Mouse (Mus musculus) brown adipose tissue, adult 24 weeks (tissue): ENCODE results near the gene Enox1. TPM values are rescaled to one million over a fixed set of nuclear protein-coding genes. Genes with fewer than 3 reads are reported as not detected.
A peak's percentile ranks its signal among the peaks of the same experiment; 100 is the strongest.
"Not testable (repeated sequence)": the region's sequence is repeated elsewhere in the genome, so short reads cannot be mapped to it uniquely, and the experiment has no call there.

Experiments used
- H3K27ac ChIP-seq: fragments of 200-500 bp; replicated peaks from 2 replicates; pipeline ENCODE4 v1.5.1; 2012; ENCODE audit warnings: low read depth, mild to moderate bottlenecking, low read length
- H3K4me1 ChIP-seq: fragments of 200-500 bp; 2 replicates; pipeline ENCODE4 v1.6.1; 2012; ENCODE audit warnings: low read length, mixed read lengths; ENCODE audit not compliant: control insufficient read depth, insufficient read depth, insufficient read length
- H3K4me3 ChIP-seq: fragments of 200-500 bp; 2 replicates; pipeline ENCODE4 v1.5.1; 2012; ENCODE audit warnings: low read depth, mild to moderate bottlenecking, low read length, moderate library complexity; ENCODE audit not compliant: insufficient read depth
- polyA plus RNA-seq: library from polyadenylated mRNA; stranded (reverse); fragments of >200 nt; gene quantifications from 2 replicates; pipeline ENCODE4 v1.2.4, GENCODE M21; 2012; ENCODE audit not compliant: missing spikeins, insufficient read depth, insufficient read length

Gene Enox1
- polyA plus RNA-seq, result 0.71 and 0.88 TPM in 2 replicates

DNA sequence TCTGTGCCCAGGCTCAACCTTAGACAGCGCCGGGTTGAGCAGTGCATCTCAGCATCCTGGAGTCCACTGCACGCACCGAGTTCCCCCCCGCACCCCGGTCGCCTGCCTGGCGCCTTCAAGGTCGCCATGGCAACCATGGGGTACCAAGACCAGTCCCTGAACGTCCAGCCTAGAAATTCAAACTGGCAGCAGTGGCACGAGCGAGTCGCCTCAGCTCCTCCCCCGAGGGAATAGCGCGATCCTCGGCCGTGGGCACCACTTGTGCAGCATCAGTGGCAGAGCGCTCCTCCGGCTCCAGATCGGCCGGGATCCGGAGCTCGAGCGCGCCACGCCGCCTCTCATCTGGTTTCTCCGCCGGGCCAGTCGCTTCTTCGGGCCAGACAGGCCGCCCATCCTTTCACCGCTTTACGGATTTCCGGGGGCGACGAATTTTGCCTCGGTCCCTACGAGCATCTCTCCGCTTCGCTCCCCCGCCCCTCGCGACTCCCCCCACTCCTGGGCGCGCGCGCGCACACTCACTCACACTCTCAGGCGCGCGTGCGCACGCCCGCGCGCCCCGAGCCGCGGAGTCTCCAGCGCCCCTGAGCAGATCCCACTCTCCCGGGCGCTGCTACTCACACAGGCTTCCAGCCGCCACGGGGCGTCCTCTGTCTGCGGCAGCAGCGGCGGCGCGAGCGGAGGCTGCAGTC lies at the start of gene Enox1:
Enox1 (plus strand) TSS at position 542 of the 689 bp plus-strand sequence.
- no peaks in the 10 kb centered on the region; the same call in 1 of the 2 replicates for H3K4me1 ChIP-seq
- peak within 1 kb of the TSS; percentile 61 for H3K4me3 ChIP-seq
- H3K27ac ChIP-seq, result no peak within 1 kb of the TSS

DNA sequence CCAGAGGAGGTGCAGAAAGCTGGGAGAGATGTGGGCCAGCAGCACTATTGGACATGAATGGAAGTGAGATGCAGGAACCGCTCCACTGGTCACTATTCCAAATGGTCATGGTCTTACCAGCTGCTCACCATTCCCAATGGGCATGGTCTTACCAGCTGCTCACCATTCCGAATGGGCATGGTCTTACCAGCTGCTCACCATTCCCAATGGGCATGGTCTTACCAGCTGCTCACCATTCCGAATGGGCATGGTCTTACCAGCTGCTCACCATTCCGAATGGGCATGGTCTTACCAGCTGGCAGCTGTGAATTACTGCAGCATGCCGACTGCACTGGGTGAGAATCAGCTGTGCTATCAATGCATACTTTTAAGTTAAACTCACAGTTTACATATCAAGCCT lies 45.9 kb upstream of the Enox1 start:
- H3K27ac ChIP-seq, H3K4me3 ChIP-seq, H3K4me1 ChIP-seq: not testable (repeated sequence)

DNA sequence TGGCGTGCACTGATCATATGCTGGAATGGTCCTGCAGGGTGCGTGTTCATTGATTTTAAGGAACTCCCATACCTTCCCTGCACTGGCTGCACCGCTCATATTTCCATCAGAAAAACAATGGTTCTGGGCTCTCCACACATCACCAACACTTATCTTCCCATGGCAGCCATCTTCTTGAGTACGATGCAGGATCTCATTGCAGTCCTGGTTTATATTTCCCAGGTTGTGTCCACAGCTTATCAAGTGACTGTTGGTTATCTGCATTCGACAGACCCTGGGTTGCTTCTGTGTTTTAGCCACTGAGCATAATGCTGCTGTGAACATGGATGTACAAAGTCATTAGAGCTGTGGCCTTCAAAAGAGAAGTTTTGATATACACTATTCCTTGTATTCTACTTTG lies 26.0 kb upstream of the Enox1 start:
- no peak overlapping the region for H3K4me3 ChIP-seq
- no peaks in the 10 kb centered on the region for H3K4me1 ChIP-seq
- H3K27ac ChIP-seq, result no peak overlapping the region

DNA sequence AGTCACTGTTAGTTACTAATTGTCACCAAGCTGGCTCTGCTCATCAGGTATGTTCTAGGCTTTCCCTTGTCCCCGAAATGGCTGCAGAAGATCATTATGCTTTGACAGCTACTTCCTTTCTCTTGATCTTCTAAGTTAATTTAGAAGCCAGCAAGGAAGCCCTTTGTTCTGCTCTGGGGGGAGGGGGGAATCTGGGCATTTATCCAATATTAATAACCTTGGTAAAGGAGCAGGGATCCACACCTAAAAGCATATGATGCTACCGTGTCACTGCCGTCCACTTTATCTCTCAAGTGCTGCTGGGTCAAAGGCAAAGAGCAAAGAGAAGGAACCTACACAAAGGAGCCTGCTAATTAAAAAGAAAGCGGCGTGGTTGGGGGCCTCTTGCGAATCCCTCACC lies 19.6 kb upstream of the Enox1 start:
- Histone ChIP-seq H3K4me1 (no peaks in the 10 kb centered on the region), H3K27ac (no peak overlapping the region)

DNA sequence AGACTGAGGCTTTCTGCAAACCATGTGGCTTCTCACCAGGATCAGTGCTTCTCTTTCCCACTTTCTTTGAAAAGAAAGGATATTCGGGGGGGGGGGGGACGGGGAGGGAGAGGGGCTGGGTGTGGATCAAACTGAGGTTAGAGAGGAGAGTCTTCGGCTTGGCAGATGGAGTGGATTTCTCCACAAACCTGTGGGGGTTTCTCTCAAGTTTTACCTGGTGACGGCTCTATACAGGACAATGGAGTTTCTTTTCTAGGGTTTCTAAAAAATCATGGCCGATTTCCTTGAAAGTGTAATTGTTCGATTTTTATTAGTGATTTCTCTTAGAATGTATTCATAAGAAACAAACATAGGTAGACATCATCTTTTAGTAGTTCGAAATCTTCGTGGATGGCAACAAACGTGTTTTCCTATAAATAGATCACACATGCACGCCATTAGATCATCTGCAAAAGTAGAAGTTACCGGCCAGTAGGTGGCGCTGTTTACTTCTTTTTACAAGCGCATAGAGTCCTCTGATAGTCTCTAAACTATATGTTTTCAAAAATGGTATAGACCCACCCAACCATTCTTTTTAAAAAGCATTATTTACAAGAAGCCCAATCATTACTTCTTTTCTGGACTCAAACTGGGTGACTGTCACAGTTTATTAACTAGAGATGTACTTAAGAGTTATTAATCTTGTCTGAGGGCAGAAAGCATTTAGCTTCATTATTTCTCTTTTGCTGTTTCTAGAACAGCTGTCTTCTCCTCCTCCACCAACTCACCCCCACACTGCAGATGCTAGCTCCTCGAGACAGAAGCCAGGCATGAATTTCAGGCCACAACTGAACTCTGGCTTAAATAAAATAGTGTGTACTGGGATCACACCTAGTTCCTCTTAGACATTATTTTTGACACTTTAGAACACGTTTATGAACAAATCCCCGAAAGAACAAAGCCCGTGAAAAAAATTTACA lies 15.0 kb upstream of the Enox1 start:
- H3K27ac ChIP-seq, result no peak overlapping the region
- no peak overlapping the region for H3K4me3 ChIP-seq
- H3K4me1 ChIP-seq, result no peaks in the 10 kb centered on the region

More for the DNA sequence above, 19.6 kb upstream of the Enox1 start:
- no peak overlapping the region for H3K4me3 ChIP-seq

DNA sequence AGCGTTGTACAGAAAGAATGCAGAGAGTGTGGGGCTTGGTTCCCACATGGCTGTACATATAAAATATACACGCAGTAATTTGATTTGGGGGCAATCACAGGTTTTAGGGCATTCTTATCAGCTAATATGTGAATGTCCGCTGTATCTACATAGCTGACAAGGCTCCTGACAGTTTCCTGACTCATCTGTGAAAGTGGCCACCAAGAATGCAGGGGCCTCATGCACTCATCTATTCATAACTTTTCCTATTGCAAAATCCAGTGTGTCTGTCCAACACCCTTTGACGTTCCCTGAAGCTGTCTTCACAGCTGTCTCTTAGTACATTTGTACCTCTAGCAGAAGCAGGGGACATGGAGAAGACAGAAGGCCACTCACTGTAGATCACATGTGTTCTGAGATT lies 11.5 kb upstream of the Enox1 start:
- no peak overlapping the region for H3K27ac ChIP-seq
- no peaks in the 10 kb centered on the region for H3K4me1 ChIP-seq
- H3K4me3 ChIP-seq, result no peak overlapping the region

DNA sequence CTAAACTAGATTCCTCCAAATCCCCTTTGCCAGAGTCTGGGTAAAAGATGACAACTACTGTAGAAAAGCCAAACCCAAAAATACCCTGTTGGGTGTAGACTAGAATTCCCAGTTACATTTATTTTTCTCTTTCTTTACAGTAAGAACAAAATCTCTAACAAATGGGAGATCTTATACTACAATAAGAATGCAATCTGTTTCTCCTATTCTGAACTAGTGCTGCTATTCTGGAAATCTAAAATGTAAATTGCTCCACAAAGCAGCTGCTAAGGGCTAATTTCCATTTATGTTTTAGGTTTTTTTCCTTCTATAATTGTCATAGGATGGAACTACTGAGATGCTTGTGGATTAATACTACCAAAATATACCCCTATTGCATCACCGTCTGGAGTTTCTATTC lies 8.9 kb upstream of the Enox1 start:
- Histone ChIP-seq H3K27ac (no peak overlapping the region), H3K4me3 (no peak overlapping the region), H3K4me1 (no peaks in the 10 kb centered on the region)

DNA sequence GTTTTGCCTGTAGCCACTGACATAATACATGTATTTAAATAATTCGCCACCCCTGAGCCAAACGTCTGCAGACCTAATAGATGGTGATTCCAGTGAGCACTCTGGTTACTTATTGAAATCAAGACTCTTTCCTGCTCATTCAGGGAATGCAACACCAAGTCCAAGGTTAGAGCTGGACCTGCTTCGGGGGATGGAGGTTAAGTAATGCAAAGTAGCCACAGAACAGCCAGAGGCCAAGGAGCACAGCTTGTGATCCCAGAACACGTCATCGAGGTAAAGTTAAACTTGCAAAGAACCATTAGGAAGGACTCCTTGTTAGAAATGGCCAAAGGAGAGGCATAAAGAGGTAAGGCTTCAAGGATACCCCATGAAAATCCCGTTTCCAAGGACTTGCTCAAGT lies 6.0 kb upstream of the Enox1 start:
- Histone ChIP-seq H3K4me3 (no peak overlapping the region), H3K27ac (no peak overlapping the region), H3K4me1 (no peaks in the 10 kb centered on the region)

DNA sequence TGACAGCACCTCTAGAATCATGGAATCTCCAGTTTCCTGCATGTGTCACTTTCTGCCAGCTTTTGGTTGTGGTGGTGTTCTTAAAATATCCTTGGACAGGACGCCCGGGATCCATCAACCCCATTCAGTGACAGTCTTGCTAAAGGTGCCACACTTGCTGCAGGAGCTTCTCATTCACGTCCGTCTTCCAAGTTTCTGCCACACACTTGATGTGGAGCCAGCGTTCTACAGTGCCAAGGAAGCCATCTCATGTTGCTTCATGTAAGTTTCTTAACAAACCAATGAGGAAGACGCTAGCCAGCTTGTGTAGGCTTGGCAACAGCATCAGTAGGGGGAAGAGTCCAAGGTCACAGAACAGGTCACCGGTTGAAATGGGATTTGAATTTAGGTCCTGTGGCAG lies 5.1 kb upstream of the Enox1 start:
- Histone ChIP-seq H3K4me3 (no peak overlapping the region), H3K27ac (no peak overlapping the region), H3K4me1 (no peaks in the 10 kb centered on the region; the same call in 1 of the 2 replicates)

DNA sequence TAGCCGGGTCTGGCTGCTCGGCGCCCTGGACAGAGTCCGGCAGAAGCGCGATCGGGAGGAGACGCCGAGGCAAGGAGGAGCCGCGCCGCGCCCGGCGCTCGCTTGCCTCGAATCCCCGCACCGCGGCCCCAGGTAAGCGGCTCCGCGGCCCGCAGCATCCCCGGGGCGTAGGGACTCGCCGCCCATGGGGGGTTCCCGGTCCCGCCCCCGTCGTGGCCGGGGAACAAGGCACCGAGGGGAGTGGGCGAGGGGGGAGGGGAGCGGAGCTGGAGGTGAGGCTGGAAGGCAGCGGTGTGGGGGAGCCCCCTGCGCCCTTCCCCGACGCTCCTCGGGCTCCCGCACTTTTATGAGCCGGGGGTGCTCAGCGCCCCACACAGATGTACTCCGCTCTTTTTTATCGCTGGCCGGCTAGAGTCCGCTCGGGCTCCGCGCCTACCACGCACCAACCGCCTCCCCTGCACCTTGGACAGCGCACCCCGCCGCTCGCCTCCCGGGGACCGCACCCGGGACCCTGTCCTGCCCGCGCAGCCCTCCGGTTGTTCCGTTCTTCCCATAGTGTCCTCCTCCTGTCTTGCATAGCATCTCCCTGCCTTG lies 445 bp downstream of the Enox1 start:
- no peaks in the 10 kb centered on the region; the same call in 1 of the 2 replicates for H3K4me1 ChIP-seq
- H3K4me3 ChIP-seq, result peak overlapping the region; percentile 61
- no peak overlapping the region for H3K27ac ChIP-seq

DNA sequence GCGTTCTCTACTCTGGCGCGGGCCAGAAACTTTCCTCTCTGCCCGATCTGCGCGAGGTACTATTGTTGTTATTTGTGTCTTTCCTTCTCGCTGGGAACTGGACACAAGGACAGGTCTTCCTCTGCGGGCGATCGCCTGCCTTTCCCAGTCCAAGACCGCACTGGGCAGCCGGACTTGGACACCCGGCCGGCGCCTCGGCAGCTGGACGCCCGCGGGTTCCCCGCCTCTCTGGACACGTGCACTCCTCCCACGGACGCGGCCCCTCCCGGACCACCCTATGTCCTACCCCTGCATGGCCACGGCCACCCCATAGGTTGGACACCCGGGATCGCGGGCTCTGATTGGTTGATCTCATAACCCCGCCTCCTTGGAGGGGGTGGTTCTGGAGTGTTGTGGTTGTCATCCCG lies 945 bp downstream of the Enox1 start:
- Histone ChIP-seq H3K4me3 (peak overlapping the region; percentile 61), H3K27ac (no peak overlapping the region), H3K4me1 (no peaks in the 10 kb centered on the region; the same call in 1 of the 2 replicates)

DNA sequence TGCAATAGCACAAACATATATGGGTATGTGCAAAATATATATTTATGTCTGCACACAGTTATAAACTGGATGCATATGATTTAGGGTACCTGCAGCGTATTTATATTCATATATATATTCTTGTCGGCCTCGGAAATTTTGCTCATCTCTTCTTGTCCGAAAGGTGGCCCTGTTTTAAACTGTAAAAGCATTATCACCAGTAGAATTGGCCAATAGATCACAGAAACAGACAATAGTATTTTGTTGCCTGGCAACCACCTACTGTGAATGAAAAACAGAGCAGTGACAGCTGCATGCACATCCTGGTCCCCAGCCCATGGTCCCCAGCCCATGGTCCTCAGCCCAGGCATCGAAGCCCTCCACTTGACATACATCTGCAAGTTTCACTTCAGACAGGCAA lies 2.8 kb downstream of the Enox1 start:
- Histone ChIP-seq H3K27ac (no peak overlapping the region), H3K4me1 (no peaks in the 10 kb centered on the region; the same call in 1 of the 2 replicates), H3K4me3 (no peak overlapping the region)

DNA sequence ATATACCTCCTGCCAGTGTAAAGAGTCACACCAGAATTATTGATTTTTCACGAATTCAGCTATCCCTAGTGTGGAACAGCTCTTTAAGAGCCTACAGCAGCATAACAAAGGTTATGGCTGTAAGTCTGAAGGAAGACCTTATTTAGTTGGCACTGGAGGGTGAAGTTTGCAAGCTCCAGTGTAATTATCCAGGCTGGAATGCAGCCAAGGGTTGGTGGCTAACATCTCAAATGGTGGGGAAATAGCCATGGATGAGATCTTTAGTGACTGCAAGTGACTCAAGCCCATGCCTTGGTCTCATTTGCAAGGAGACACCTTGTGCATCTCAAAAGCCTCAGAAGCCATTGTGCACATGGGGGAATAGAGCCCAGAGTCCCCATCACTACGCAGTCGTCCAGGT lies 5.9 kb downstream of the Enox1 start:
- Histone ChIP-seq H3K4me1 (no peaks in the 10 kb centered on the region), H3K27ac (no peak overlapping the region), H3K4me3 (no peak overlapping the region)

DNA sequence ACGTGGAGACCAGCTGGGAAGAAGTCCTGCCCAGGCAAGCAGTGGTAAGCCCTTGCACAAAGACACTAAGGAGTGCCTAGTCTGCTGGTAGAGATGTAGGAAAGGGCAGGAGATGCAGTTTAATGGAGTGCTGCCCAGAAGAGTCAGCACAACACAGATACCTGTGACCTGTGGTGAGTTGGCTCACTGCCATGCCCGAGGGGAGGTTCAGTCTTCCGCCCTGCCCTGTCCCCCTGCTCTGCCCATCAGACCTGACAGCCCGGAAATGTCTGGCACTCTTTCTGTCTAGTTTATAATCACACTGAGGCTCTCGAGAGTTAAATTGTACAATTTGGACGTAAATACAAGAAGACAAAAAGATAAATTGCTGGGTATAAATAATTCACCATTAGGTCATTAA lies 7.8 kb downstream of the Enox1 start:
- Histone ChIP-seq H3K27ac (no peak overlapping the region), H3K4me3 (no peak overlapping the region), H3K4me1 (no peaks in the 10 kb centered on the region)

DNA sequence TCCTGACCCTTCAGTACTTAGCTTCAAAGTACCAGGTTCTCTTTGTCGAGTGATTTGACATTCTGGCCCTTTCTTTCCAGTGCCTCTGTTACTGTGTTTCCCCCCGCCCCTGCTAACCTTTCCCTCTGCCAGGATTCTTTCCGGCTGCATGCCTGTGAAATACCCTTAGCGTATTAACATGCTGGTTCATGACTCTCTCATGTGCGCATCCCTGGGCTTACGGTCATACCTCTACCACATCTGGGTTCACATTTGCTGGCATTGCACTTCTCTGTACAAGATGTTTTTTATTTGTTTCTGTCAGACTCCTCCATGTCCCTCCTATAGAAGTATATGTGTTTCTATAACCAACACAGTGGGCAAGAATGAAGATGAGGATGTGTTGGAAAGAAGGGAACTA lies 11.6 kb downstream of the Enox1 start:
- no peak overlapping the region for H3K27ac ChIP-seq
- no peaks in the 10 kb centered on the region for H3K4me1 ChIP-seq
- no peak overlapping the region for H3K4me3 ChIP-seq
